Mouse (Mus musculus) olfactory bulb, adult 2 months (tissue): ENCODE results near the gene Osbp2.

Experiments used
- CTCF ChIP-seq: fragments of 200-500 bp; IDR thresholded peaks from 2 replicates; pipeline ENCODE4 v1.5.1; 2012; ENCODE audit warnings: low read depth, mild to moderate bottlenecking, low read length, moderate library complexity; ENCODE audit not compliant: insufficient read depth
- POLR2A ChIP-seq: fragments of 200-500 bp; IDR thresholded peaks from 2 replicates; pipeline ENCODE4 v1.6.1; 2012; ENCODE audit warnings: mild to moderate bottlenecking, low read depth, low read length, moderate library complexity; ENCODE audit not compliant: insufficient read depth

DNA sequence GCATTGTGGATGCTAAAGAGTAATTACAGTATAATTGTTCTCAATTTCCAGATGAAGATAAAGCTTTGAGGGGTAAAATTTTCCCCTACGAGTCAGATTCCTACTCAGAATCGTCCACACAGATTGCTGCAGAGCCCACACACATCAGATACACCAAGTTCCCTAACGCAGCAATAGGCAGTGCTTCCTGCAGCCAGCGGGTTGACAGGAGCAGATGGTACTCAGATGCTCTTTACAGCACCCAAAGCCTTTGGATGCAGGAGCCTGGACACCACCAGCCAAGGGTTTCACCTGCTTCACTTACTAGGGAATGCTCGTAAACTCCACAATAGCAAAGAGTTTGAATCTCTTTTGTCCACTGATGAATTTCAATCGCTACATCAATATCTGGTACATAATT lies 12.7 kb upstream of the Osbp2 start:
- TF ChIP-seq CTCF (no peak), POLR2A (no peak)
